Mouse (Mus musculus) E14TG2a.4 (cell line): ENCODE results near the gene Grin2c.

ENCODE experiments used
- CTCF ChIP-seq: conservative IDR thresholded peaks from 2 replicates; pipeline ENCODE4 v1.5.1; 2014; ENCODE audit warnings: low read length
- POU5F1 ChIP-seq: IDR thresholded peaks from 2 replicates; pipeline ENCODE4 v1.6.1; 2014; ENCODE audit warnings: low read length, borderline replicate concordance

DNA sequence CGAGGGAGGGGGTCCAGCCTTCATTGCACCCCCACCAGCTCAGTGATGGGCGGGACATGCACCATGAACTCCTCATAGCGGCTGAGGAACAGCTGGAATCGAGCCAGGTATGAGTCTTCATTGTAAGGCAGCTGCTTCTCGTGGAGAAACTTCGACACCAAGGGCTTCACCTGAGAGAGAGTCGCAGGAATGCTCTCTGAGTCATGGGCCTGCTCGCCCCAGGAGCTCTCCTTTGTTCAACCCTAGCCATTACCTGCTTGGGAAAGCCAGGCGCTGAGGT lies 16.4 kb upstream of the Grin2c start:
- TF ChIP-seq CTCF = no peak
- TF ChIP-seq POU5F1 = no peak
